Mouse (Mus musculus) C2C12 (cell line): ENCODE data around the gene Atp5d. TPM values are rescaled to one million over a fixed set of nuclear protein-coding genes. Genes with fewer than 3 reads are reported as not detected.

Source experiments
- H3K27me3 ChIP-seq: one replicate; pipeline ENCODE4 v1.6.1; 2011; ENCODE audit not compliant: control insufficient read depth, insufficient read depth, insufficient read length
- H3K36me3 ChIP-seq: one replicate; pipeline ENCODE4 v1.6.1; 2011; ENCODE audit not compliant: control insufficient read depth, insufficient read depth
- H3K4me3 ChIP-seq: one replicate; pipeline ENCODE4 v1.5.1; 2011; ENCODE audit warnings: mild to moderate bottlenecking, control low read depth; ENCODE audit not compliant: poor library complexity, insufficient read depth, severe bottlenecking
- H3K79me2 ChIP-seq: one replicate; pipeline ENCODE4 v1.6.1; 2011; ENCODE audit not compliant: control insufficient read depth, insufficient read depth
- H3K79me3 ChIP-seq: one replicate; pipeline ENCODE4 v1.6.1; 2011; ENCODE audit warnings: low read depth, control low read depth
- H3ac ChIP-seq: one replicate; pipeline ENCODE3; 2011; ENCODE audit warnings: low read depth; ENCODE audit not compliant: control insufficient read depth, insufficient read length
- CEBPB ChIP-seq: IDR thresholded peaks from one replicate; pipeline ENCODE4 v1.6.1; 2011; ENCODE audit warnings: low read depth, mild to moderate bottlenecking, control low read depth, moderate library complexity
- CTCF ChIP-seq: IDR thresholded peaks from one replicate; pipeline ENCODE4 v1.5.1; 2011; ENCODE audit not compliant: control insufficient read depth, insufficient read depth, insufficient read length
- FOSL1 ChIP-seq: IDR thresholded peaks from one replicate; pipeline ENCODE4 v1.8.0; 2011; ENCODE audit warnings: mild to moderate bottlenecking, low read length; ENCODE audit not compliant: poor library complexity, insufficient read depth, severe bottlenecking
- MAX ChIP-seq: IDR thresholded peaks from one replicate; pipeline ENCODE4 v1.6.1; 2011; ENCODE audit warnings: mild to moderate bottlenecking, control low read depth
- MYOD1 ChIP-seq: IDR thresholded peaks from one replicate; pipeline ENCODE4 v1.6.1; 2011; ENCODE audit warnings: low read depth; ENCODE audit not compliant: control insufficient read depth, insufficient read length
- MYOG ChIP-seq: IDR thresholded peaks from one replicate; pipeline ENCODE4 v1.6.1; 2011; ENCODE audit not compliant: control insufficient read depth, insufficient read length; ENCODE audit errors: extremely low read depth
- USF1 ChIP-seq: IDR thresholded peaks from one replicate; pipeline ENCODE4 v1.6.1; 2011; ENCODE audit warnings: low read depth, mild to moderate bottlenecking, control low read depth, moderate library complexity
- polyA plus RNA-seq: library from polyadenylated mRNA; unstranded; fragments of >200 nt; fragmentation: generic; extraction: Trizol; gene quantifications from one replicate; pipeline ENCODE4 v1.2.1, GENCODE M21; 2012; ENCODE audit warnings: missing spikeins

The Atp5d gene
- polyA plus RNA-seq, 1 experiment, result 720 TPM

DNA sequence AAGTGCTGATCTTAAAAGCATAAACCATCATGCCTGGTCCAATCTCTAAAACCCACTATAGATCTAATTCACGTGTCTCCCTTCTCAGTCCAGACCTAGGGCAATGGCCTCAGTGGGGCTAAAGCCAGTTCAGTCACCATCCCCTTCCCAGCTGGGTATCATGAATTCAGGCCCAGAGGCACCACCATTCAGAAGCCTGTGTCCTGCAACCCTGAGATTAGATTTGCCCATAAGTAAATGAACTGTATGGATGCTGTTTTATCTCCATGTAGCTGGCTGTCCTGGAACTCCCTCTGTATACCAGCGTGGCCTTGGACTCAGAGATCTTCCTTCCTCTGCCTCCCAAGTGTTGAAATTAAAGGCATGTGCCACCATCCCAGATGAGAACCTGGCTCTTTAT is 35.4 kb upstream of the Atp5d start:
- Histone ChIP-seq H3K79me2 (peaks cover 61% of the 10 kb centered on the region), H3K79me3 (peaks cover 54% of the 10 kb centered on the region), H3ac (no peak overlapping the region), H3K27me3 (no peaks in the 10 kb centered on the region), H3K4me3 (peak overlapping the region; percentile 35), H3K36me3 (peaks cover 7% of the 10 kb centered on the region)
- TF ChIP-seq MYOG (no peak), CEBPB (no peak), MYOD1 (no peak), CTCF (no peak), USF1 (no peak), MAX (no peak), FOSL1 (no peak)

DNA sequence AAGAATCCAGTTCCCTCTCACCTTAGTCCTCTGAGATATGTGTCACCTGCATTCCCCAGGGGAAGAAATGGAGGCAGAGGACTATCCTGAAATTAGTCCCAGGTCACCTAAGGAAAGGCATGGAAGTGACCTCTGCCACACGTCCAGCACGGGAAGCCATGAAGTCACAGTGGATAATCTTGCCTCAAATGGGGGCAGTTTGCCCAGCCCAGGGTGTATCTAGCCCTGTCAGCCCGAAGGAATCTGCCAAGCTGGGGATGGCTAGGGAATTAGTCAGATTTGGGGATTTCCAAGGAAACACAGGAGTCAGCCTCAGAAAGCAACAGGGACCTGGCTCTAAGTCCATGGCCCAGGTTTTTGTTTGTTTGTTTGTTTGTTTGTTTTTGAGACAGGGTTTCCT is 34.3 kb upstream of the Atp5d start:
- Histone ChIP-seq H3K36me3 (peaks cover 7% of the 10 kb centered on the region), H3K79me3 (peaks cover 42% of the 10 kb centered on the region), H3K4me3 (peak overlapping the region; percentile 35), H3K79me2 (peaks cover 49% of the 10 kb centered on the region), H3ac (peak overlapping the region; percentile 9), H3K27me3 (no peaks in the 10 kb centered on the region)
- TF ChIP-seq FOSL1 (peak; percentile 13), CEBPB (no peak)

DNA sequence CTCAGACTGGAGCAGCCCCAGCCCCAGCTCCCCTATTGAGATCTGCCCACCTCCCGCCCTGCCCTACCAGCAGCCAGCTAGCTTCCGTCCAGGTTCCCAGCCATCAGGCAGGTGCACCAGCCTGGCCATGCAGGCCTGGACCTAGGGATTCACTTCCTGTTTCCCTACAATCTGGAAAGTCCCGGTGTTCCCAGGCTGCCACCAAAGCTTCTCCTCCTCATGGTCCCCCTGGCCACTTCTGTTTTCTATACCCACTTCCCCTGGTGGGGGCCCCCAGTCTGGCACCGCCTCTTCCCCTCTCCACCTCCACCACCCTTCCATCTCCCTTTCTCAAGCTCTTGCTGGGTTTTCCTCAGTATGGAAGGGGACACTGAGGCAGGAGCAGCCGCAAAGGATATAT is 33.0 kb upstream of the Atp5d start, which contains the start of gene Sbno2:
TSS of gene Sbno2 (minus strand) at position 112 of the 400 bp plus-strand sequence.
- peaks cover 37% of the 10 kb centered on the region for H3K79me2 ChIP-seq
- no peaks in the 10 kb centered on the region for H3K27me3 ChIP-seq
- H3K36me3 ChIP-seq, result no peaks in the 10 kb centered on the region
- TF ChIP-seq FOSL1 (no peak), MYOD1 (no peak), MAX (no peak), CEBPB (no peak), MYOG (no peak)
- H3K4me3 ChIP-seq, result no peak within 1 kb of the TSS
- peaks cover 29% of the 10 kb centered on the region for H3K79me3 ChIP-seq
- H3ac ChIP-seq, result no peak within 1 kb of the TSS

DNA sequence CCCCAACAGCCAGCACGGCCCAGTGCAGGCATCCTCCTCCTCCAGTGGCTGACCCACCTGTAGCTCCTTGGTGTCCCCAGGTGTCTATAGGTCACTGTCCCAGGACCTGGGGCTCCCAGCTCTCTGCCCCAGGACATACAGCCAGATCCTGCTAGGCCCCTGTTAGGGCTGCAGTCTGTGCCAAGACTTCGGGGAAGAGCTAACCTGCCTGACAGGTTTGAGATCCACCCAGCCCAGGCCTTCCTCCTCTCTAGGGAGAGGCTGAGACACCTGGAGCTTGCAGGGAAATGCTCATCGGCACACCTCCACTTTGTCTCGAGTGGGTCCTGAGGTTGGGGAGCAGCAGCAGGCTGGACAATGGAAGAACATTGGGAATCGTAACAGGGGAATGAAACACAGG is 32.5 kb upstream of the Atp5d start:
- TF ChIP-seq MYOG, result no peak
- TF ChIP-seq FOSL1, result no peak
- TF ChIP-seq CTCF, result no peak
- TF ChIP-seq CEBPB, result no peak
- no peak for TF ChIP-seq USF1
- no peak for TF ChIP-seq MYOD1
- TF ChIP-seq MAX, result no peak
- Histone ChIP-seq H3K36me3 (no peaks in the 10 kb centered on the region), H3K79me2 (peaks cover 32% of the 10 kb centered on the region), H3K79me3 (peaks cover 25% of the 10 kb centered on the region), H3K4me3 (no peak overlapping the region), H3K27me3 (no peaks in the 10 kb centered on the region), H3ac (no peak overlapping the region)

DNA sequence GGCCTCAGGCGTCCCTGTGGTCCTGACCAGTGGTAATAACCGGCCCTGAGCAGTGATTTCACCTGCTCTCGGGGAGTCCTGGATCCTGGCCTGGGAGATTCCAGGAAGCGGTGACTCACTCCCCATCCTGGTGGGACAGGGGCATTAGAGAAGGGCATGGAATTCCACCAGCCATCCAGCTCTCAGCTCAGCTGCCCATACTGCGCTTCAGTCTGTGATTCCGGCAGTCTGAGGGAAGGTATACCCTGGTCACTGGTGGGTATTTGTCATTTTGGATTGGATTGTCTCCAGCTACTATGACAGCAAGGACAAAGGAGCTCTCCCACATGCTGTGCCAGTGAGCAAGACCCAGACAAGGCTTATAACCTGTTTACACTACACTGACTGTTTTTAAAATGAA is 30.8 kb upstream of the Atp5d start:
- peaks cover 10% of the 10 kb centered on the region for H3K79me3 ChIP-seq
- H3ac ChIP-seq, result no peak overlapping the region
- no peak overlapping the region for H3K4me3 ChIP-seq
- H3K79me2 ChIP-seq, result peaks cover 14% of the 10 kb centered on the region
- TF ChIP-seq CTCF (no peak), MAX (peak; percentile 64), MYOG (no peak), FOSL1 (peak; percentile 63), MYOD1 (peak; percentile 51), USF1 (no peak), CEBPB (no peak)
- no peaks in the 10 kb centered on the region for H3K36me3 ChIP-seq
- no peaks in the 10 kb centered on the region for H3K27me3 ChIP-seq

DNA sequence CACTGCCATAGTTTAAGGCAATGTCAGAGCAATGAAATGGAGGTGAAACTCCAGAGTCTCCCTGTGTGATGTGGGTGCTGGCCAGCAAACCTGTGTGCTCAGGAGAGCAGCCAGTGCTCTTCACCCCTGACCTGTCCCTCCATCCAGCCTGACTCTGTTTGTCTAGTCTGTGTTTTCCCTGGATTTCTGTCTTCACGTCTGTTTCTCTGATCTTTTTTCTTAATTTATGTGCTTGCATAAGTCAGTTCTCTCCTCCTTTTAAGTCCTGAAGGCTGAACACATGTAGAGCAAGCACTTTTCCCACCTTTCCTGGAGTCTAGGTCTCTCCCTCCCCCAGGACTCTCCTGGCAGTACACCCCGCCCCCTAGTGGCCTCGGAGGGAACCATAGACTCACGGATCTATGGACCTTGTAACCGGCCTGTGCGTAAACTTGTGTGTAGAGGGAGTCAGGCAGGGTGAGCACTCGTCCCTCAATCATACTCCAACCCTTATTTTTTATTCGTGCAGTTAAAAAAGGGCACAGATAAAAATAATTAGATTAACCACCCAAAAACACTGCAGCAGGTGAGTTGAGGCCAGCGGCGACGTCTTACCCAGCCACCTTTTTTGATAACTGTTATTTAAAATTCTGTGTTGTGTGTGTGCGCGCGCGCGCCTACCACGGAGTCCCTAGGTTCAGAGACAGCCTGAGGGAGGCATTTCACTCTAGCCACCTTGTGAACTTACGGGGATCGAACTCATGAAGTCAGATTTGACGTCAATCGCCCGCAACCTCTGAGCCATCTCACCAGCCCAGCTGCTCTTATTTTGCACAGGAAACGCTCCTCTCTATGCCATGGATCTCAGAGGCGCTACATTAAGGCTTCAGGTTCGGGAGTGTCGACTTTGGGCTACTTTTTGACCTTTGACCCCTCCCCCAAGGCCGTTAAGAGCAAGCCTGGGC is 23.8 kb upstream of the Atp5d start:
- Histone ChIP-seq H3ac (peak overlapping the region; percentile 79), H3K79me2 (peaks cover 41% of the 10 kb centered on the region), H3K79me3 (peaks cover 39% of the 10 kb centered on the region), H3K4me3 (peak overlapping the region; percentile 50), H3K36me3 (peaks cover 19% of the 10 kb centered on the region), H3K27me3 (no peaks in the 10 kb centered on the region)
- TF ChIP-seq MAX, result peak; percentile 42
- no peak for TF ChIP-seq USF1
- no peak for TF ChIP-seq CEBPB
- peak; percentile 85 for TF ChIP-seq CTCF
- no peak for TF ChIP-seq FOSL1
- TF ChIP-seq MYOG, result no peak
